Mouse (Mus musculus) T-helper 1 cell (primary cell): ENCODE data around the gene Wnt4.

ENCODE experiments used
- in situ Hi-C: fragments of 300-600 bp; cut with MboI, MseI; formaldehyde crosslinking; loops from one replicate; pipeline ENCODE4 v1.15.1; 2025; ENCODE audit warnings: high pct_unique_total_duplicates

Wnt4 gene

GRCm38 (mm10) chr4:137279346-137279745 lies 2.1 kb downstream of the Wnt4 start:
- in situ Hi-C loops: no loop called here

- in situ Hi-C loops: loop anchor here (10.0 kb wide), 1 partner anchor 386 kb away; the partner anchor contains the start of genes C1qa and C1qc
Observed at GRCm38 (mm10) chr4:137281273-137281672, 4.0 kb downstream of the Wnt4 start.

- in situ Hi-C loops: loop anchor here (10.0 kb wide), 1 partner anchor 387 kb away; the partner anchor contains the start of genes C1qa and C1qc
Observed at GRCm38 (mm10) chr4:137282122-137282521, 4.8 kb downstream of the Wnt4 start.

- in situ Hi-C loops: loop anchor here (10.0 kb wide), 1 partner anchor 388 kb away; the partner anchor contains the start of genes C1qa and C1qc
Observed at GRCm38 (mm10) chr4:137282584-137283406, 5.5 kb downstream of the Wnt4 start.

GRCm38 (mm10) chr4:137283407-137283732 lies 6.1 kb downstream of the Wnt4 start:
- in situ Hi-C loops: loop anchor here (10.0 kb wide), 1 partner anchor 389 kb away; the partner anchor contains the start of genes C1qa and C1qc

- in situ Hi-C loops: loop anchor here (5.0 to 10.0 kb wide), 3 partner anchors 104 to 391 kb away; partner anchors contain the start of genes C1qa and C1qc
Observed at GRCm38 (mm10) chr4:137285876-137286661, 8.8 kb downstream of the Wnt4 start.

- in situ Hi-C loops: loop anchor here (5.0 to 10.0 kb wide), 3 partner anchors 104 to 392 kb away; partner anchors contain the start of genes C1qa and C1qc
Observed at GRCm38 (mm10) chr4:137286662-137286953, 9.3 kb downstream of the Wnt4 start.

GRCm38 (mm10) chr4:137287206-137287605 lies 9.9 kb downstream of the Wnt4 start:
- in situ Hi-C loops: loop anchor here (5.0 to 10.0 kb wide), 3 partner anchors 105 to 392 kb away; partner anchors contain the start of genes C1qa and C1qc

- in situ Hi-C loops: loop anchor here (5.0 to 10.0 kb wide), 3 partner anchors 106 to 393 kb away; partner anchors contain the start of genes C1qa and C1qc
Observed at GRCm38 (mm10) chr4:137287818-137288217, 10.5 kb downstream of the Wnt4 start.

- in situ Hi-C loops: loop anchor here (5.0 to 10.0 kb wide), 3 partner anchors 107 to 395 kb away; partner anchors contain the start of genes C1qa and C1qc
Observed at GRCm38 (mm10) chr4:137289701-137290100, 12.4 kb downstream of the Wnt4 start.

GRCm38 (mm10) chr4:137290250-137290649 lies 13.0 kb downstream of the Wnt4 start:
- in situ Hi-C loops: no loop called here

- in situ Hi-C loops: no loop called here
Observed at GRCm38 (mm10) chr4:137292625-137293024, 15.3 kb downstream of the Wnt4 start.

- in situ Hi-C loops: no loop called here
Observed at GRCm38 (mm10) chr4:137294032-137294431, 16.7 kb downstream of the Wnt4 start.

GRCm38 (mm10) chr4:137294474-137294873 lies 17.2 kb downstream of the Wnt4 start:
- in situ Hi-C loops: no loop called here

- in situ Hi-C loops: no loop called here
Observed at GRCm38 (mm10) chr4:137294951-137295350, 17.7 kb downstream of the Wnt4 start.

- in situ Hi-C loops: no loop called here
Observed at GRCm38 (mm10) chr4:137297611-137298010, 20.3 kb downstream of the Wnt4 start.

GRCm38 (mm10) chr4:137298406-137298805 lies 21.1 kb downstream of the Wnt4 start:
- in situ Hi-C loops: no loop called here

GRCm38 (mm10) chr4:137300227-137300626 lies 22.9 kb downstream of the Wnt4 start:
- in situ Hi-C loops: no loop called here

GRCm38 (mm10) chr4:137301635-137302034 lies 24.3 kb downstream of the Wnt4 start:
- in situ Hi-C loops: no loop called here

- in situ Hi-C loops: no loop called here
Observed at GRCm38 (mm10) chr4:137304106-137304505, 26.8 kb downstream of the Wnt4 start.

- in situ Hi-C loops: no loop called here
Observed at GRCm38 (mm10) chr4:137305066-137305465, 27.8 kb downstream of the Wnt4 start.
